Mouse (Mus musculus) lung, postnatal 0 days (tissue): ENCODE data around the gene Lcn6. TPM values are rescaled to one million over a fixed set of nuclear protein-coding genes. Genes with fewer than 3 reads are reported as not detected.

Experiments used
- ATAC-seq: fragments of 200-750 bp; cut with Nextera tagmentation; 2 replicates; pipeline ENCODE4 v1.8.0; 2017; ENCODE audit warnings: moderate library complexity
- DNase-seq: peaks from one replicate; pipeline ENCODE4 v3.0.0-alpha.2; 2016; ENCODE audit warnings: low spot score
- H3K27ac ChIP-seq: fragments of 300-500 bp; sonication (generic); 2 replicates; pipeline ENCODE4 v1.5.1; 2014; ENCODE audit warnings: antibody characterized with exemption, mild to moderate bottlenecking, low read length, mixed read lengths
- H3K27me3 ChIP-seq: fragments of 300-500 bp; sonication (generic); replicated peaks from 2 replicates; pipeline ENCODE4 v1.6.1; 2014; ENCODE audit warnings: low read length, mixed read lengths; ENCODE audit not compliant: insufficient read depth
- H3K36me3 ChIP-seq: fragments of 300-500 bp; sonication (generic); 2 replicates; pipeline ENCODE4 v1.6.1; 2014; ENCODE audit warnings: low read length, mixed read lengths; ENCODE audit not compliant: insufficient read depth
- H3K4me1 ChIP-seq: fragments of 300-500 bp; sonication (generic); 2 replicates; pipeline ENCODE4 v1.6.1; 2014; ENCODE audit warnings: antibody characterized with exemption, low read depth, low read length, mixed read lengths; ENCODE audit not compliant: insufficient read depth
- H3K4me2 ChIP-seq: fragments of 300-500 bp; sonication (generic); replicated peaks from 2 replicates; pipeline ENCODE4 v1.6.1; 2014; ENCODE audit warnings: low read depth, mild to moderate bottlenecking, low read length, moderate library complexity, mixed read lengths
- H3K4me3 ChIP-seq: fragments of 300-500 bp; sonication (generic); 2 replicates; pipeline ENCODE4 v1.5.1; 2014; ENCODE audit warnings: low read depth, low read length
- H3K9ac ChIP-seq: fragments of 300-500 bp; sonication (generic); replicated peaks from 2 replicates; pipeline ENCODE4 v1.6.1; 2014; ENCODE audit warnings: low read depth, mild to moderate bottlenecking
- H3K9me3 ChIP-seq: fragments of 300-500 bp; sonication (generic); 2 replicates; pipeline ENCODE4 v1.6.1; 2016; ENCODE audit warnings: low read length, mixed read lengths
- CTCF ChIP-seq: IDR thresholded peaks from 2 replicates; pipeline ENCODE4 v1.5.1; 2016; ENCODE audit warnings: antibody characterized with exemption, mild to moderate bottlenecking
- EP300 ChIP-seq: IDR thresholded peaks from 2 replicates; pipeline ENCODE4 v1.6.1; 2016; ENCODE audit warnings: antibody characterized with exemption, mild to moderate bottlenecking, control low read depth
- WGBS: fragments of 180-500 bp; shearing (Covaris S2); extraction: QIAGEN DNeasy Blood & Tissue Kit; methylation state at CpG from one replicate; pipeline ENCODE4 v1.1.7; 2014; 5-methylcytosine and 5-hydroxymethylcytosine counted together
- polyA plus RNA-seq: library from polyadenylated mRNA; unstranded; fragments of >200 nt; fragmentation: Nextera tagmentation; extraction: Ambion mirVana; gene quantifications from 2 replicates; pipeline ENCODE4 v1.2.1, GENCODE M21; 2015

Gene Lcn6
- polyA plus RNA-seq, 1 experiment from 2014 or later, result not detected

DNA sequence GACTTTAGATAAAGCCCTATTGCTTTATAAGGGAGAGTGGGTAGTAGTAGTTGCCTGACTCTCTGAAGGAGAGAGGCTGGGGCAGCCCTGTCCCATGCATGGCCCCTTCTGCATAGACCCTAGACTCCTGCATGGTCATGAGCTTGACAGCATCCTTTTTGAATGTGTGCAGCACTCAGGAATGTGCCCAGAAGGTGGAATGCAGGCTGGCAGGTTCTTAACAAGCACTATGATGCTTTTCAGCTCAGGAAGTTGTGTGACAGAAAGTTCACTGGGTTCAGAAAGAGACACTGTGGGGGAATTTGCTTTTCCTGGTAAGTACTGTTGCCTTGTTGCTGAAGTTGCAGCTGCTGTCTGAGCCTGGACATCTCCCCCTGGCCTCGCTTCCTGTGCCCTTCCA is 22.1 kb upstream of the Lcn6 start:
- ATAC-seq, result 0 out of 2 replicates have a peak, but pooled peaks have one; percentile 16
- no peak overlapping the region for H3K4me2 ChIP-seq

DNA sequence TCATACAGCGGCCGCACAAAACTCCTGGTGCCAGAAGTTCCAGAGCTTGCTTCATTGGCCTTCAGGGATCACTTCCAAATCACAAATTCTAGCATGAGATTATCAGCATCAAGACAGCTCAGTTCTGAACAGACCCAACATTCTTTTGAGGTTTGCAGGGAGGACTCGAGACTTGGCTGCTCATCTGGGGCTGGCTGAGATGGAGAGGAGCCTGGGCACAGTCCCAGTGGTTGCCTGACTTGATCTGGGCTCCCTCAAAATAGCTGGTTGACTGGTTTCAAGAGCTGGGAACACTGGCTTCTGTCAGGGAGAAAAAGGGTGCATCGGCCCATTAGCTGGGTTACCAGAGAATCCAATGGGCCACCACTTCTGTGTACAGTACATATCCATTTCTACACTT is 19.9 kb upstream of the Lcn6 start:
- WGBS, result 78% methylated on average over 4 of the region's 4 CpGs
- DNase-seq, result no peak
- H3K9me3 ChIP-seq, result no peaks in the 10 kb centered on the region
- no peaks in the 10 kb centered on the region for H3K4me1 ChIP-seq
- no peaks in the 10 kb centered on the region for H3K27me3 ChIP-seq
- no peak for ATAC-seq
- H3K27ac ChIP-seq, result no peak overlapping the region
- TF ChIP-seq EP300 (no peak), CTCF (no peak)
- no peaks in the 10 kb centered on the region for H3K36me3 ChIP-seq
- H3K4me3 ChIP-seq, result no peak overlapping the region
- no peak overlapping the region for H3K4me2 ChIP-seq
- no peak overlapping the region for H3K9ac ChIP-seq

More for the DNA sequence above, 22.1 kb upstream of the Lcn6 start:
- TF ChIP-seq CTCF, result no peak
- peak; percentile 13 for DNase-seq
- H3K4me3 ChIP-seq, result no peak overlapping the region
- H3K9ac ChIP-seq, result no peak overlapping the region
- no peaks in the 10 kb centered on the region for H3K27me3 ChIP-seq
- H3K9me3 ChIP-seq, result no peaks in the 10 kb centered on the region
- H3K27ac ChIP-seq, result no peak overlapping the region
- H3K36me3 ChIP-seq, result no peaks in the 10 kb centered on the region
- no peaks in the 10 kb centered on the region for H3K4me1 ChIP-seq
- 23% methylated on average over 1 of the region's 1 CpGs for WGBS

DNA sequence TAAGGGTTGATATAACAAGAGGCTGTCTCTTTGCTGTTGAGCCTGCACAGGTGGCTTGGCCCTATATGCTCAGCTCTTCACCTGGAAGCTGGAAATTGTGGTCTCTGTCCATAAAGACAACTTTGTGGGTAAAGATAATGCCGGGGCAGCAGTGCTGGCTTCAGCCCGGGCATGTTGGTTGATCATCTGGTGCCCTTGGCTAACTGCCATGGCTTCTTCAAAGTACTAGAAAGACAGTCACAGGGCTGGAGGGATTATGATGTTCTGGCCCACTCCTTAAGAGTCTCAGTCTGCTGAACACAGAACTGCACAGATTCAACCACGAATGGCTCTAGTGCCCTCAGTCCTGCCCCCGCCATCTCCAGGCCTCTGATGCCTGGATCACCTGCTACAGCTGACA is 19.3 kb upstream of the Lcn6 start:
- H3K4me2 ChIP-seq, result no peak overlapping the region
- no peak overlapping the region for H3K4me3 ChIP-seq
- H3K9ac ChIP-seq, result no peak overlapping the region
- H3K36me3 ChIP-seq, result no peaks in the 10 kb centered on the region
- no peak for TF ChIP-seq EP300
- no peak for TF ChIP-seq CTCF
- 65% methylated on average over 4 of the region's 4 CpGs for WGBS
- H3K27me3 ChIP-seq, result no peaks in the 10 kb centered on the region
- H3K27ac ChIP-seq, result no peak overlapping the region
- no peak for ATAC-seq
- DNase-seq, result no peak
- H3K4me1 ChIP-seq, result no peaks in the 10 kb centered on the region
- no peaks in the 10 kb centered on the region for H3K9me3 ChIP-seq

DNA sequence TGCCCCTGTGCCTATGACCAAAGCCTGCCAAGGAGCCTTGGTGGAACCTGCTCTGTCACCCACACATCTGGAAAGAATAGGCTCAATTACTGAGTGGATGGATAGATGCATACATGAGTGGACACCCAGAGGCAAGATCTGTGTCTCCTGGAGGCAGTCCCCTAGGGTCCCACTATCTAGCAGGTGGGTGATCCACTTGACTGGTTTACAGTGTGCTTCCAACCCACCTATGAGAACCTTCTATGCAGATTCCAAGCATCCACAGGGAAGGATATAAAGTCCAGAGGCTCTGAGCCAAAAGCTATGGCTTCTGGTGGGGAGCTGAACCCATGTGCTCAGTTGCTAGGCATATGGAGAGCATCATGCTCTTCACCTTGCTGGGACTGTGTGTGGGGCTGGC is 18.9 kb upstream of the Lcn6 start, which contains the start of gene Lcn5:
Gene Lcn5 (plus strand): TSS at position 301 of the 400 bp plus-strand sequence.
- no peak within 1 kb of the TSS for H3K9ac ChIP-seq

DNA sequence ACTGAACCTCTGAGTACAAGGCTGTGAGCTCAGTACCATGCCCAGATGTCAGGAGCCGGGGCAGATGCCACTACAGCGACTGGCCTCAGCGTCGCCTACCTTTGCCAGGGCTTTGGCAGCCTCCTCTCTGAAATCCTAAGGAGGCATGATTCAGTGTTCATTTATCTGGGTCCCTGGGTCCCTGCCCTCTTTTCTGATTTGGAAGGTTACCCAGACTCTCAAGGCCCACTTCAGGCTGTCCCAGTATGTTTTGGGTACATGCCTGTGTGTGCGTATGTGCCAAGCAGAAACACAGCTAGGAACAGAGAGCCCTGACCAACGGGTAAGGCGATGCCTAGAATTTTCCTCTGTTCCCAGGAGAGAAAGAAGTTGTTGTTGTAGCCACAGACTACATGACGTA is 16.3 kb upstream of the Lcn6 start:
- no peaks in the 10 kb centered on the region for H3K36me3 ChIP-seq
- no peaks in the 10 kb centered on the region for H3K9me3 ChIP-seq

More for the DNA sequence above, 18.9 kb upstream of the Lcn6 start, which contains the start of gene Lcn5:
- Histone ChIP-seq H3K27ac (no peak within 1 kb of the TSS), H3K27me3 (no peaks in the 10 kb centered on the region), H3K4me2 (no peak within 1 kb of the TSS), H3K4me3 (no peak within 1 kb of the TSS), H3K9me3 (no peaks in the 10 kb centered on the region), H3K4me1 (no peaks in the 10 kb centered on the region), H3K36me3 (no peaks in the 10 kb centered on the region)
- TF ChIP-seq EP300 (no peak), CTCF (no peak)
- no peak for DNase-seq
- no peak for ATAC-seq

DNA sequence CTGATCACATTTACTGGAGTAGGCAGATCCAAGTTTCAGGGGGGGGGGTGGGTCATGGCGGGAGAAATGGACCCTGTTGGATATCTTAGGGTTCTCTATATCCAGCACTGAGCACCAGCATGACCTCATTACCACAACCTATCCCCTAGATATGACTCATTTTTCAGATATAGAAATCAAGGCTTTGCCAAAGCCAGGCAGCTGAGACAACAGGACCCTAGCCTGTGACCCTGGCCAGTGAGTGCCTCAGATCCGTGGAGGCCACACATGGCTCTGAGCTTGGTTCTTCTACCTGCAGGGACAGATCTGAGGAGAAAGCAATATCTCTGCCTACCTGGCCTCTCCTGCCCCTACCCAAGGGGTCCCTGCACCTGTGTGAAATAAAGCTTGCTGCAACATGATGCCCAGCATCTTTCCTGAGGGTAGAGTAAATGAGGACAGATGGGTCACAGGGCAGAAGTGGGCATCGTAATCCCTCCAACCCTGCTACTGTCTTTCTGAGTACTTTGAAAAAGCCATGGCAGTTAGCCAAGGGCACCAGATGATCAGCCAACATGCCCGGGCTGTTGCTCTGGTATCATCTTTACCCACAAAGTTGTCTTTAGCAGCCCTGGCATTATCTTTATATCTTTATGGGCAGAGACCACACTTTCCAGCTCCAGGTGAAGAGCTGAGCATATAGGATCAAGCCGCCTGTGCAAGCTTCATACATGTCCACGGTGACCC is 15.2 kb upstream of the Lcn6 start:
- 74% methylated on average over 6 of the region's 6 CpGs for WGBS
- Histone ChIP-seq H3K27me3 (no peaks in the 10 kb centered on the region), H3K9ac (no peak overlapping the region), H3K9me3 (no peaks in the 10 kb centered on the region), H3K4me3 (no peak overlapping the region), H3K4me2 (no peak overlapping the region), H3K27ac (no peak overlapping the region), H3K4me1 (no peaks in the 10 kb centered on the region), H3K36me3 (no peaks in the 10 kb centered on the region)
- DNase-seq (no peak), ATAC-seq (no peak)
- TF ChIP-seq CTCF, result no peak
- TF ChIP-seq EP300, result no peak

More for the DNA sequence above, 16.3 kb upstream of the Lcn6 start:
- WGBS, result 75% methylated on average over 8 of the region's 8 CpGs
- no peak overlapping the region for H3K9ac ChIP-seq
- no peak for DNase-seq
- no peak for ATAC-seq
- TF ChIP-seq CTCF, result no peak
- TF ChIP-seq EP300, result no peak
- H3K4me1 ChIP-seq, result no peaks in the 10 kb centered on the region
- H3K27me3 ChIP-seq, result no peaks in the 10 kb centered on the region
- no peak overlapping the region for H3K4me3 ChIP-seq
- H3K4me2 ChIP-seq, result no peak overlapping the region
- H3K27ac ChIP-seq, result no peak overlapping the region
